Mouse (Mus musculus): ENCODE data around the gene Cbx8. TPM values are rescaled to one million over a fixed set of nuclear protein-coding genes. Genes with fewer than 3 reads are reported as not detected.

Cbx8 gene
- polyA plus RNA-seq, 1 experiment, result 4.7 TPM

GRCm38 (mm10) chr11:119081839-119082637 lies 41.3 kb upstream of the Cbx8 start:
- no peak overlapping the region for H3K27ac ChIP-seq (ENCODE audit: insufficient read depth, low read depth, low read length)
- 68% methylated on average over 21 of the region's 21 CpGs for WGBS
- H3K36me3 ChIP-seq (ENCODE audit: control insufficient read depth, insufficient read depth, low read length), result peaks cover 21% of the 10 kb centered on the region
- peaks cover 30% of the 10 kb centered on the region for H3K4me1 ChIP-seq (ENCODE audit: control insufficient read depth, insufficient read depth, insufficient read length, low read length)
- TF ChIP-seq POLR2A (IDR thresholded peaks at IDR 0.05; ENCODE audit: low read depth, low read length) (no peak), CTCF (IDR thresholded peaks at IDR 0.05; ENCODE audit: extremely low read depth, insufficient read length, insufficient replicate concordance, low read depth, low read length) (peak; percentile 56; the same call in 1 of the 2 replicates)
- H3K27me3 ChIP-seq (ENCODE audit: control insufficient read depth, insufficient read depth, low read length), result no peaks in the 10 kb centered on the region
- H3K4me3 ChIP-seq (ENCODE audit: low read depth, low read length), result no peak overlapping the region

- TF ChIP-seq POLR2A (IDR thresholded peaks at IDR 0.05; ENCODE audit: low read depth, low read length) (no peak), CTCF (IDR thresholded peaks at IDR 0.05; ENCODE audit: extremely low read depth, insufficient read length, insufficient replicate concordance, low read depth, low read length) (no peak)
- 92% methylated on average over 47 of the region's 47 CpGs for WGBS
These were observed 40.5 kb upstream of the Cbx8 start for GRCm38 (mm10) chr11:119081148-119081838.

GRCm38 (mm10) chr11:119080461-119081147 lies 39.8 kb upstream of the Cbx8 start:
- TF ChIP-seq POLR2A (IDR thresholded peaks at IDR 0.05; ENCODE audit: low read depth, low read length) (no peak), CTCF (IDR thresholded peaks at IDR 0.05; ENCODE audit: extremely low read depth, insufficient read length, insufficient replicate concordance, low read depth, low read length) (no peak)
- 89% methylated on average over 33 of the region's 33 CpGs for WGBS
- Histone ChIP-seq H3K4me3 (ENCODE audit: low read depth, low read length) (no peak overlapping the region), H3K27ac (ENCODE audit: insufficient read depth, low read depth, low read length) (no peak overlapping the region), H3K36me3 (ENCODE audit: control insufficient read depth, insufficient read depth, low read length) (peaks cover 21% of the 10 kb centered on the region), H3K27me3 (ENCODE audit: control insufficient read depth, insufficient read depth, low read length) (no peaks in the 10 kb centered on the region), H3K4me1 (ENCODE audit: control insufficient read depth, insufficient read depth, insufficient read length, low read length) (peaks cover 26% of the 10 kb centered on the region)

More at GRCm38 (mm10) chr11:119081148-119081838, 40.5 kb upstream of the Cbx8 start:
- Histone ChIP-seq H3K4me1 (ENCODE audit: control insufficient read depth, insufficient read depth, insufficient read length, low read length) (peaks cover 26% of the 10 kb centered on the region), H3K27me3 (ENCODE audit: control insufficient read depth, insufficient read depth, low read length) (no peaks in the 10 kb centered on the region), H3K4me3 (ENCODE audit: low read depth, low read length) (no peak overlapping the region), H3K27ac (ENCODE audit: insufficient read depth, low read depth, low read length) (no peak overlapping the region), H3K36me3 (ENCODE audit: control insufficient read depth, insufficient read depth, low read length) (peaks cover 21% of the 10 kb centered on the region)

- 61% methylated on average over 7 of the region's 7 CpGs for WGBS
- Histone ChIP-seq H3K27me3 (ENCODE audit: control insufficient read depth, insufficient read depth, low read length) (no peaks in the 10 kb centered on the region), H3K36me3 (ENCODE audit: control insufficient read depth, insufficient read depth, low read length) (peaks cover 21% of the 10 kb centered on the region), H3K4me3 (ENCODE audit: low read depth, low read length) (no peak overlapping the region), H3K4me1 (ENCODE audit: control insufficient read depth, insufficient read depth, insufficient read length, low read length) (peaks cover 23% of the 10 kb centered on the region), H3K27ac (ENCODE audit: insufficient read depth, low read depth, low read length) (no peak overlapping the region)
- TF ChIP-seq POLR2A (IDR thresholded peaks at IDR 0.05; ENCODE audit: low read depth, low read length), result 0 out of 2 replicates have a peak, but pooled peaks have one; percentile 11
- no peak for TF ChIP-seq CTCF (IDR thresholded peaks at IDR 0.05; ENCODE audit: extremely low read depth, insufficient read length, insufficient replicate concordance, low read depth, low read length)
These were observed 38.7 kb upstream of the Cbx8 start for GRCm38 (mm10) chr11:119079445-119079837.

- Histone ChIP-seq H3K4me3 (ENCODE audit: low read depth, low read length) (peak overlapping the region; percentile 10; the same call in 1 of the 2 replicates), H3K27ac (ENCODE audit: insufficient read depth, low read depth, low read length) (no peak overlapping the region), H3K36me3 (ENCODE audit: control insufficient read depth, insufficient read depth, low read length) (peaks cover 21% of the 10 kb centered on the region), H3K4me1 (ENCODE audit: control insufficient read depth, insufficient read depth, insufficient read length, low read length) (peaks cover 18% of the 10 kb centered on the region), H3K27me3 (ENCODE audit: control insufficient read depth, insufficient read depth, low read length) (no peaks in the 10 kb centered on the region)
- 29% methylated on average over 23 of the region's 27 CpGs for WGBS
- no peak for TF ChIP-seq POLR2A (IDR thresholded peaks at IDR 0.05; ENCODE audit: low read depth, low read length)
- no peak for TF ChIP-seq CTCF (IDR thresholded peaks at IDR 0.05; ENCODE audit: extremely low read depth, insufficient read length, insufficient replicate concordance, low read depth, low read length)
These were observed 38.1 kb upstream of the Cbx8 start for GRCm38 (mm10) chr11:119078691-119079444.

GRCm38 (mm10) chr11:119077755-119078154 lies 37.0 kb upstream of the Cbx8 start:
- Histone ChIP-seq H3K27me3 (ENCODE audit: control insufficient read depth, insufficient read depth, low read length) (no peaks in the 10 kb centered on the region), H3K27ac (ENCODE audit: insufficient read depth, low read depth, low read length) (no peak overlapping the region), H3K36me3 (ENCODE audit: control insufficient read depth, insufficient read depth, low read length) (peaks cover 21% of the 10 kb centered on the region), H3K4me3 (ENCODE audit: low read depth, low read length) (no peak overlapping the region), H3K4me1 (ENCODE audit: control insufficient read depth, insufficient read depth, insufficient read length, low read length) (peaks cover 9% of the 10 kb centered on the region)
- TF ChIP-seq POLR2A (IDR thresholded peaks at IDR 0.05; ENCODE audit: low read depth, low read length) (no peak), CTCF (IDR thresholded peaks at IDR 0.05; ENCODE audit: extremely low read depth, insufficient read length, insufficient replicate concordance, low read depth, low read length) (no peak)
- WGBS, result 89% methylated on average over 4 of the region's 4 CpGs

Data from small intestine, adult 2 months (tissue).